ENCODE assay signal across 10 mouse cellular contexts in genomic region chr5:66861232-66862035, GRCm38 (mm10).
DNase-seq lines count a peak whose midpoint lies in the region; ATAC-seq and TF ChIP-seq lines count a peak whose summit lies in the region.
"Had no signal": no experiment of that assay in that cellular context is flagged by ENCODE, and none has a peak within 500 bp of the region (broad histone marks: within the 10 kb centered on the region; RNA-seq: fewer than 3 reads in every experiment).

No protein-coding gene starts in this region.

- no peak for ATAC-seq in granulocyte monocyte progenitor cell, adult 5-6 weeks (replicated peaks; ENCODE audit: poor library complexity, severe bottlenecking)
- no peak for ATAC-seq in intestine, embryonic 15.5 days

- WGBS in intestine, embryonic 15.5 days, result 56% methylated on average over 17 of the region's 17 CpGs

- TF ChIP-seq CTCF in brain, embryonic 14.5 days (IDR thresholded peaks at IDR 0.05; ENCODE audit: borderline replicate concordance, extremely low read depth, insufficient read depth, insufficient read length), result no peak

- H3K9me3 ChIP-seq in intestine, embryonic 15.5 days, result no peaks in the 10 kb centered on the region
- H3K9me3 ChIP-seq: liver, embryonic 15.5 days had no signal

- H3K4me3 ChIP-seq in intestine, embryonic 15.5 days (replicated peaks), result no peak overlapping the region
- H3K4me3 ChIP-seq: liver, embryonic 15.5 days had no signal

- no peaks in the 10 kb centered on the region for H3K4me1 ChIP-seq in intestine, embryonic 15.5 days (replicated peaks)
- H3K4me1 ChIP-seq: liver, embryonic 15.5 days had no signal

- H3K4me2 ChIP-seq in intestine, embryonic 15.5 days (replicated peaks), result no peak overlapping the region
- H3K4me2 ChIP-seq: liver, embryonic 15.5 days had no signal

- H3K27ac ChIP-seq in intestine, embryonic 15.5 days, result no peak overlapping the region
- H3K27ac ChIP-seq: liver, embryonic 15.5 days had no signal

- TF ChIP-seq POLR2A in brain, embryonic 14.5 days (IDR thresholded peaks at IDR 0.05; ENCODE audit: borderline replicate concordance, extremely low read depth, insufficient read depth, insufficient read length, poor library complexity, severe bottlenecking), result no peak

- intact Hi-C loops in heart, postnatal 25 days (cut with DNase I), result no loop called here

- H3K9ac ChIP-seq in intestine, embryonic 15.5 days, result no peak overlapping the region
- H3K9ac ChIP-seq: liver, embryonic 15.5 days had no signal

- no peaks in the 10 kb centered on the region for H3K27me3 ChIP-seq in intestine, embryonic 15.5 days (replicated peaks)
- H3K27me3 ChIP-seq: liver, embryonic 15.5 days had no signal

- H3K36me3 ChIP-seq in intestine, embryonic 15.5 days, result no peaks in the 10 kb centered on the region
- H3K36me3 ChIP-seq: liver, embryonic 15.5 days had no signal

- DNase-seq in adrenal gland, adult 2 months, result peak; percentile 58
- DNase-seq in adrenal gland, postnatal 4 days (ENCODE audit: low spot score in 2 of 2), result no peak
- peak; percentile 89 for DNase-seq in brain, embryonic 14.5 days (ENCODE audit: low read depth)
- peak; percentile 33 for DNase-seq in heart, postnatal 25 days (ENCODE audit: low spot score)
- DNase-seq in lung, postnatal 36 days, result peak; percentile 69
- no peak for DNase-seq in MN1 (ENCODE audit: low spot score)
- DNase-seq: gastrocnemius, postnatal 10 days had no signal

Comparison
In these comparisons a context has a peak if more than half of its experiments do, and no peak if none do; other contexts are left out.
1. DNase-seq: peak in adrenal gland, adult 2 months (single experiment), brain, embryonic 14.5 days (single experiment), heart, postnatal 25 days (single experiment) and lung, postnatal 36 days (single experiment); none in adrenal gland, postnatal 4 days (0 of 2) and MN1 (single experiment).